Mouse (Mus musculus): ENCODE results near the gene Dop1b. TPM values are rescaled to one million over a fixed set of nuclear protein-coding genes. Genes with fewer than 3 reads are reported as not detected.
"Not testable (repeated sequence)": the region's sequence is repeated elsewhere in the genome, so short reads cannot be mapped to it uniquely, and the experiment has no call there.

Gene Dop1b
- polyA plus RNA-seq, 1 experiment from 2014 or later, result 21.6 TPM

DNA sequence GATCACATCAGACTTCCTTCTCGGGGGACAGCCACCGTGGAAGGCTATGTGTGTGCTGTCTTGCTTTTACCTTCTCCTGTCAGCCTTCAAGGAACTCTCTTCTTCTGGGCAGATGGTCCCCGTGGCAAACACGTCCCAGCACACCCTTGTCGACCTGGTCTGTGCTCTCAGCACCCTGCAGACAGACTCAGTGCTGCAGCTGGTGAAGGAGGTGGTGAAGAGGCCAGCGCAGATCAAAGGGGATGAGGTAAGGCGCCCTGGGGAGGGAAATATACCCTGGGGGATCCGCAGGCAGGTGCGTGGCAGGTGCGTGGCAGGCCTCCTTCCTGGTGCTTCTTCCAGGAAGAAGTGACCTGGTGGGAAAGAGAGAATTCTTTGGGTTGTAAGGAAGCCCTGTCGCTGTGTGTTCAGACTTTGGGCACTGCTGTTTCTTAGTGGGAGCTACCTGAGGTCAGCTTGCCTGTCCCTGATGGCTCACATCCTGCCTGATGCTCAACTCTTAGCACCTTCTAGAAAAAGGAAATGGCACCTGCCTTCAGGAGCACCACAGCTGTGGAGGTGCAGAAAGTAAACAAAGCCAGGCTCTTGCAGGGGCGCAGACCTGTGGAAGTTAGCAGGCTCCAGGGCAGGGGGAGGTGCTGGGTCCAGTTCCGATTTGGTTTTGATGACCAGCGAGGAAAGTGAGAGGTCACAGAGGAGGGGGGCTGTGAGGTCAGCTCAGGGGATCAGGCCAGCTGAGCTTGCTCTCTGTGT is 65.7 kb downstream of the Dop1b start:
- Histone ChIP-seq H3K27ac (ENCODE audit: low read depth, low read length) (0 out of 2 replicates have a peak overlapping the region, but pooled peaks have one; percentile 20), H3K9me3 (ENCODE audit: control insufficient read depth, low read length) (no peaks in the 10 kb centered on the region), H3K9ac (ENCODE audit: low read depth, low read length) (no peak overlapping the region), H3K4me2 (replicated peaks; ENCODE audit: low read depth, low read length) (no peak overlapping the region), H3K4me1 (ENCODE audit: control insufficient read depth, insufficient read depth, low read length) (no peaks in the 10 kb centered on the region), H3K4me3 (ENCODE audit: low read length) (no peak overlapping the region), H3K36me3 (ENCODE audit: control insufficient read depth, insufficient read depth, low read length) (no peaks in the 10 kb centered on the region), H3K27me3 (ENCODE audit: control insufficient read depth, insufficient read depth, low read length) (no peaks in the 10 kb centered on the region; the same call in 1 of the 2 replicates)
- ATAC-seq (ENCODE audit: low FRiP score, low TSS enrichment), result no peak
- 32% methylated on average over 14 of the region's 14 CpGs for WGBS

DNA sequence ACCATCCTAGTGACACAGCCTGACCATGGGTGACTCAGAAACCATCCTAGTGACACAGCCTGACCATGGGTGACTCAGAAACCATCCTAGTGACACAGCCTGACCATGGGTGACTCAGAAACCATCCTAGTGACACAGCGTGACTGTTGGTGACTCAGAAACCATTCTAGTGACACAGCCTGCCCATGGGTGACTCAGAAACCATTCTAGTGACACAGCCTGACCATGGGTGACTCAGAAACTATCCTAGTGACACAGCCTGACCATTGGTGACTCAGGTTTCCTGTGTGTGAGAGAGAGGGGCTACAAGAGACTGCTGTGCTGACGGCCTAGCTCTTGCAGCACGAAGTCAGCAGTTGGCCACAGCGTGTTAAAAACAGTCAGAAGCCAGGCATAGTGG is 66.7 kb downstream of the Dop1b start:
- ATAC-seq (ENCODE audit: low FRiP score, low TSS enrichment); H3K27me3 ChIP-seq (ENCODE audit: control insufficient read depth, insufficient read depth, low read length); H3K27ac ChIP-seq (ENCODE audit: low read depth, low read length); H3K9me3 ChIP-seq (ENCODE audit: control insufficient read depth, low read length); H3K4me3 ChIP-seq (ENCODE audit: low read length); H3K9ac ChIP-seq (ENCODE audit: low read depth, low read length); H3K4me2 ChIP-seq (replicated peaks; ENCODE audit: low read depth, low read length); H3K4me1 ChIP-seq (ENCODE audit: control insufficient read depth, insufficient read depth, low read length); H3K36me3 ChIP-seq (ENCODE audit: control insufficient read depth, insufficient read depth, low read length): not testable (repeated sequence)
- 67% methylated on average over 4 of the region's 4 CpGs for WGBS

DNA sequence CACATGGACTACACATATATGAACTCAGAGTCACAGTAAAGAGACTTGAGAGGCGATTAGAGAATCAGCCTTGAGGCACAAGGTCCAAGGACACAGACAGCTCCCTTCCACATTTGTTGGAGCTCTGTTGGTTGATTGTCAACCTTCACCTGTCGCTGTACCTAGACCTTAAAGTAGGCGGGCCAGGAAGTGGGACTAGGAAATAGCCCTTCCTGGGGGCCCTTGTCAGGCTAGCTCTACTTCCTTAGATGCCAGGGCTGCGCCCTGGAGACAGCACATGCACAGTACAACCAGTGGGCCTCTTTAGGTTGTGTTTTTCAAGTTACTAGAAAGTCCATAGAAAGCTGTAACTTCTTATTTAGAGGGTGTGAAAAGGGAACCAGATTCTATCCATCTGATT is 67.8 kb downstream of the Dop1b start:
- Histone ChIP-seq H3K27me3 (ENCODE audit: control insufficient read depth, insufficient read depth, low read length) (no peaks in the 10 kb centered on the region; the same call in 1 of the 2 replicates), H3K9me3 (ENCODE audit: control insufficient read depth, low read length) (peaks cover 3% of the 10 kb centered on the region; the same call in 1 of the 2 replicates), H3K4me3 (ENCODE audit: low read length) (no peak overlapping the region), H3K36me3 (ENCODE audit: control insufficient read depth, insufficient read depth, low read length) (no peaks in the 10 kb centered on the region), H3K4me2 (replicated peaks; ENCODE audit: low read depth, low read length) (no peak overlapping the region), H3K4me1 (ENCODE audit: control insufficient read depth, insufficient read depth, low read length) (no peaks in the 10 kb centered on the region), H3K9ac (ENCODE audit: low read depth, low read length) (no peak overlapping the region), H3K27ac (ENCODE audit: low read depth, low read length) (no peak overlapping the region)
- ATAC-seq (ENCODE audit: low FRiP score, low TSS enrichment), result no peak
- 81% methylated on average over 4 of the region's 4 CpGs for WGBS

GRCm38 (mm10) chr16:93780660-93781479 is 69.2 kb downstream of the Dop1b start:
- no peak for ATAC-seq (ENCODE audit: low FRiP score, low TSS enrichment)

DNA sequence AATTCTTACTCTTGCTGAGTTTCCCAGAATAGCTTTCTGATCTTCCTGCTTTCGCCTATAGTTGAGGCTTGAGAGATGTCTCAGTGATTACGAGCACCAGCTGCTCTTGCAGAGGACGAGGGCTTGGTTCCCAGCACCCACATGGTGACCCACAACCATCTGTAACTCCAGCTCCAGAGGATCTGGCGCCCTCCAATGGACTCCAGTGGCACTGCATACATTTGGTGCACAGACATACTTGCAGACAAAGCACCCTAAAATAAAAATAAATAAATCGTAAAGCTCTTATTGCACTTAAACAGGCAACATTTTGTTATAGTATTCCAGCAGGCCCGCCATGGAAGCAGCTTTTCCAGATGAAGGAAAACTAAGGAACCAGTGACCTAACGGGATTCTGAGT is 72.5 kb downstream of the Dop1b start:
- no peaks in the 10 kb centered on the region for H3K36me3 ChIP-seq (ENCODE audit: control insufficient read depth, insufficient read depth, low read length)
- H3K9me3 ChIP-seq (ENCODE audit: control insufficient read depth, low read length), result peaks cover 3% of the 10 kb centered on the region; the same call in 1 of the 2 replicates
- H3K4me3 ChIP-seq (ENCODE audit: low read length), result no peak overlapping the region
- H3K4me2 ChIP-seq (replicated peaks; ENCODE audit: low read depth, low read length), result no peak overlapping the region
- 93% methylated on average over 7 of the region's 7 CpGs for WGBS
- ATAC-seq (ENCODE audit: low FRiP score, low TSS enrichment), result no peak
- no peaks in the 10 kb centered on the region for H3K4me1 ChIP-seq (ENCODE audit: control insufficient read depth, insufficient read depth, low read length)
- H3K27me3 ChIP-seq (ENCODE audit: control insufficient read depth, insufficient read depth, low read length), result no peaks in the 10 kb centered on the region; the same call in 1 of the 2 replicates
- H3K9ac ChIP-seq (ENCODE audit: low read depth, low read length), result no peak overlapping the region
- H3K27ac ChIP-seq (ENCODE audit: low read depth, low read length), result no peak overlapping the region

More at GRCm38 (mm10) chr16:93780660-93781479, 69.2 kb downstream of the Dop1b start:
- no peak overlapping the region for H3K4me2 ChIP-seq (replicated peaks; ENCODE audit: low read depth, low read length)
- H3K9me3 ChIP-seq (ENCODE audit: control insufficient read depth, low read length), result peaks cover 3% of the 10 kb centered on the region; the same call in 1 of the 2 replicates
- H3K9ac ChIP-seq (ENCODE audit: low read depth, low read length), result no peak overlapping the region
- H3K4me3 ChIP-seq (ENCODE audit: low read length), result no peak overlapping the region
- no peaks in the 10 kb centered on the region for H3K4me1 ChIP-seq (ENCODE audit: control insufficient read depth, insufficient read depth, low read length)
- no peak overlapping the region for H3K27ac ChIP-seq (ENCODE audit: low read depth, low read length)
- no peaks in the 10 kb centered on the region for H3K36me3 ChIP-seq (ENCODE audit: control insufficient read depth, insufficient read depth, low read length)
- 48% methylated on average over 14 of the region's 14 CpGs for WGBS
- no peaks in the 10 kb centered on the region; the same call in 1 of the 2 replicates for H3K27me3 ChIP-seq (ENCODE audit: control insufficient read depth, insufficient read depth, low read length)

GRCm38 (mm10) chr16:93785805-93786204 is 74.1 kb downstream of the Dop1b start:
- WGBS, result 4% methylated on average over 9 of the region's 9 CpGs
- peak; percentile 88 for ATAC-seq (ENCODE audit: low FRiP score, low TSS enrichment)

GRCm38 (mm10) chr16:93788388-93788787 is 76.7 kb downstream of the Dop1b start:
- no peaks in the 10 kb centered on the region for H3K27me3 ChIP-seq (ENCODE audit: control insufficient read depth, insufficient read depth, low read length)
- no peak overlapping the region for H3K4me3 ChIP-seq (ENCODE audit: low read length)
- no peak overlapping the region for H3K4me2 ChIP-seq (replicated peaks; ENCODE audit: low read depth, low read length)
- no peak overlapping the region for H3K9ac ChIP-seq (ENCODE audit: low read depth, low read length)
- no peaks in the 10 kb centered on the region for H3K36me3 ChIP-seq (ENCODE audit: control insufficient read depth, insufficient read depth, low read length)
- H3K9me3 ChIP-seq (ENCODE audit: control insufficient read depth, low read length), result peaks cover 3% of the 10 kb centered on the region; the same call in 1 of the 2 replicates
- no peak for ATAC-seq (ENCODE audit: low FRiP score, low TSS enrichment)
- no peak overlapping the region for H3K27ac ChIP-seq (ENCODE audit: low read depth, low read length)
- H3K4me1 ChIP-seq (ENCODE audit: control insufficient read depth, insufficient read depth, low read length), result peaks cover 4% of the 10 kb centered on the region; the same call in 1 of the 2 replicates
- 85% methylated on average over 4 of the region's 4 CpGs for WGBS

More at GRCm38 (mm10) chr16:93785805-93786204, 74.1 kb downstream of the Dop1b start:
- Histone ChIP-seq H3K4me2 (replicated peaks; ENCODE audit: low read depth, low read length) (no peak overlapping the region), H3K27me3 (ENCODE audit: control insufficient read depth, insufficient read depth, low read length) (no peaks in the 10 kb centered on the region), H3K36me3 (ENCODE audit: control insufficient read depth, insufficient read depth, low read length) (no peaks in the 10 kb centered on the region), H3K9me3 (ENCODE audit: control insufficient read depth, low read length) (peaks cover 3% of the 10 kb centered on the region; the same call in 1 of the 2 replicates), H3K4me3 (ENCODE audit: low read length) (no peak overlapping the region), H3K4me1 (ENCODE audit: control insufficient read depth, insufficient read depth, low read length) (0 out of 2 replicates have a peak, but pooled peaks cover 4% of the 10 kb centered on the region), H3K27ac (ENCODE audit: low read depth, low read length) (no peak overlapping the region), H3K9ac (ENCODE audit: low read depth, low read length) (no peak overlapping the region)

GRCm38 (mm10) chr16:93788881-93789280 is 77.2 kb downstream of the Dop1b start:
- Histone ChIP-seq H3K9ac (ENCODE audit: low read depth, low read length) (no peak overlapping the region), H3K27me3 (ENCODE audit: control insufficient read depth, insufficient read depth, low read length) (no peaks in the 10 kb centered on the region), H3K4me2 (replicated peaks; ENCODE audit: low read depth, low read length) (no peak overlapping the region), H3K27ac (ENCODE audit: low read depth, low read length) (no peak overlapping the region), H3K4me3 (ENCODE audit: low read length) (no peak overlapping the region), H3K36me3 (ENCODE audit: control insufficient read depth, insufficient read depth, low read length) (no peaks in the 10 kb centered on the region), H3K9me3 (ENCODE audit: control insufficient read depth, low read length) (peaks cover 2% of the 10 kb centered on the region; the same call in 1 of the 2 replicates), H3K4me1 (ENCODE audit: control insufficient read depth, insufficient read depth, low read length) (peaks cover 4% of the 10 kb centered on the region; the same call in 1 of the 2 replicates)
- no peak for ATAC-seq (ENCODE audit: low FRiP score, low TSS enrichment)
- WGBS, result 93% methylated on average over 8 of the region's 8 CpGs
